Mouse (Mus musculus) B cell, adult 2 months (primary cell): ENCODE results near the gene Gm39115.
"Not testable (repeated sequence)": the region's sequence is repeated elsewhere in the genome, so short reads cannot be mapped to it uniquely, and the experiment has no call there.

ENCODE experiments used
- DNase-seq, 2 experiments: peaks; one replicate each; pipeline ENCODE4 v3.0.0; 2022

The Gm39115 gene

GRCm38 (mm10) chr7:142135934-142136333, at the start of gene Gm39115:
Gene Gm39115, minus strand, starts transcription at chr7:142136034.
- DNase-seq = not testable (repeated sequence)

- DNase-seq = no peak
Measured at GRCm38 (mm10) chr7:142181021-142181420, 45.2 kb upstream of the Gm39115 start.

GRCm38 (mm10) chr7:142178685-142179084, 42.9 kb upstream of the Gm39115 start:
- DNase-seq = no peak

GRCm38 (mm10) chr7:142175905-142176304, 40.1 kb upstream of the Gm39115 start, which contains the start of gene Krtap5-2:
Gene Krtap5-2, minus strand, starts transcription at chr7:142176005.
- not testable (repeated sequence) for DNase-seq

- DNase-seq = no peak
Measured at GRCm38 (mm10) chr7:142169836-142170235, 34.0 kb upstream of the Gm39115 start.

- not testable (repeated sequence) for DNase-seq
Measured at GRCm38 (mm10) chr7:142165639-142166038, 29.8 kb upstream of the Gm39115 start, which contains the start of gene Gm4553. Gene Gm4553, minus strand, starts transcription at chr7:142165739.

GRCm38 (mm10) chr7:142159366-142159765, 23.5 kb upstream of the Gm39115 start:
- DNase-seq = no peak

GRCm38 (mm10) chr7:142157013-142157412, 21.2 kb upstream of the Gm39115 start, which contains the start of gene Gm29735:
Gene Gm29735, minus strand, starts transcription at chr7:142157113.
- not testable (repeated sequence) for DNase-seq

GRCm38 (mm10) chr7:142155308-142155707, 19.5 kb upstream of the Gm39115 start:
- DNase-seq = no peak

GRCm38 (mm10) chr7:142152191-142152590, 16.4 kb upstream of the Gm39115 start:
- DNase-seq = no peak

- DNase-seq = no peak
Measured at GRCm38 (mm10) chr7:142148633-142149032, 12.8 kb upstream of the Gm39115 start.

GRCm38 (mm10) chr7:142146033-142146432, 10.2 kb upstream of the Gm39115 start:
- DNase-seq = peak; percentile 30 to 57

- DNase-seq = no peak
Measured at GRCm38 (mm10) chr7:142145413-142145940, 9.6 kb upstream of the Gm39115 start.

- DNase-seq = no peak
Measured at GRCm38 (mm10) chr7:142144507-142144906, 8.7 kb upstream of the Gm39115 start, which contains the start of gene Gm45337. Gene Gm45337, minus strand, starts transcription at chr7:142144607.

- DNase-seq = not testable (repeated sequence)
Measured at GRCm38 (mm10) chr7:142143506-142144010, 7.7 kb upstream of the Gm39115 start.

- no peak for DNase-seq
Measured at GRCm38 (mm10) chr7:142140696-142141095, 4.9 kb upstream of the Gm39115 start.

GRCm38 (mm10) chr7:142134206-142134995, 1.4 kb downstream of the Gm39115 start:
- no peak for DNase-seq

- DNase-seq = no peak
Measured at GRCm38 (mm10) chr7:142128843-142129242, 7.0 kb downstream of the Gm39115 start.

- not testable (repeated sequence) for DNase-seq
Measured at GRCm38 (mm10) chr7:142120629-142121028, 15.2 kb downstream of the Gm39115 start, which contains the start of gene Gm45618. Gene Gm45618, minus strand, starts transcription at chr7:142120729.

- DNase-seq = no peak
Measured at GRCm38 (mm10) chr7:142119632-142120031, 16.2 kb downstream of the Gm39115 start.

GRCm38 (mm10) chr7:142104747-142105146, 31.1 kb downstream of the Gm39115 start:
- no peak for DNase-seq

GRCm38 (mm10) chr7:142097776-142098175, 38.1 kb downstream of the Gm39115 start:
- peak; percentile 75 to 76 for DNase-seq

GRCm38 (mm10) chr7:142096701-142097100, 39.1 kb downstream of the Gm39115 start:
- no peak for DNase-seq
